Mouse (Mus musculus) heart, adult 2 months (tissue): ENCODE data around the gene Adamts7.

Source experiments
- CTCF ChIP-seq: fragments of 200-600 bp; IDR thresholded peaks from 2 replicates; pipeline ENCODE4 v1.8.1; 2022; ENCODE audit warnings: antibody characterized with exemption, mild to moderate bottlenecking, moderate library complexity
- EP300 ChIP-seq: fragments of 200-500 bp; IDR thresholded peaks from 2 replicates; pipeline ENCODE4 v1.6.1; 2011; ENCODE audit warnings: low read depth, low read length, control low read depth; ENCODE audit not compliant: insufficient read depth
- POLR2A ChIP-seq: fragments of 200-500 bp; IDR thresholded peaks from 2 replicates; pipeline ENCODE4 v1.6.1; 2011; ENCODE audit warnings: mild to moderate bottlenecking, low read depth, low read length, control low read depth; ENCODE audit not compliant: insufficient read depth

- TF ChIP-seq CTCF = no peak
- TF ChIP-seq POLR2A = no peak
- TF ChIP-seq EP300 = no peak
Measured at GRCm38 (mm10) chr9:90201541-90201940, 38.7 kb downstream of the Adamts7 start.
